Mouse (Mus musculus): ENCODE measurements around the gene Shkbp1. TPM values are rescaled to one million over a fixed set of nuclear protein-coding genes. Genes with fewer than 3 reads are reported as not detected.
A peak's percentile ranks its signal among the peaks of the same experiment; 100 is the strongest.

Gene Shkbp1
- polyA plus RNA-seq, 1 experiment = 41.6 TPM

- DNase-seq = no peak
- TF ChIP-seq POLR2A (IDR thresholded peaks at IDR 0.05; ENCODE audit: borderline replicate concordance, insufficient read depth, low read length) (no peak), CTCF (IDR thresholded peaks at IDR 0.05; ENCODE audit: borderline replicate concordance, insufficient read depth, low read depth, low read length) (no peak)
- Histone ChIP-seq H3K27me3 (ENCODE audit: control insufficient read depth, insufficient read depth, low read length) (peaks cover 6% of the 10 kb centered on the region; the same call in 1 of the 2 replicates), H3K4me1 (ENCODE audit: control insufficient read depth, insufficient read depth, low read length) (peaks cover 3% of the 10 kb centered on the region; the same call in 1 of the 2 replicates), H3K4me3 (replicated peaks; ENCODE audit: insufficient read depth, low read depth, low read length) (peak within 1 kb of the TSS; percentile 30), H3K27ac (ENCODE audit: insufficient read depth, low read length) (no peak within 1 kb of the TSS)
- 10% methylated on average over 36 of the region's 36 CpGs for WGBS
These were observed 18.5 kb downstream of the Shkbp1 start, which contains the start of gene Ltbp4 for GRCm38 (mm10) chr7:27337175-27337853. Ltbp4 (minus strand) TSS chr7:27337692.

- Histone ChIP-seq H3K27ac (ENCODE audit: insufficient read depth, low read length) (no peak overlapping the region), H3K4me3 (replicated peaks; ENCODE audit: insufficient read depth, low read depth, low read length) (peak overlapping the region; percentile 32), H3K27me3 (ENCODE audit: control insufficient read depth, insufficient read depth, low read length) (peaks cover 8% of the 10 kb centered on the region; the same call in 1 of the 2 replicates), H3K4me1 (ENCODE audit: control insufficient read depth, insufficient read depth, low read length) (peaks cover 3% of the 10 kb centered on the region; the same call in 1 of the 2 replicates)
- peak; percentile 84 to 93 for DNase-seq
- 2% methylated on average over 47 of the region's 47 CpGs for WGBS
- no peak for TF ChIP-seq POLR2A (IDR thresholded peaks at IDR 0.05; ENCODE audit: borderline replicate concordance, insufficient read depth, low read length)
- TF ChIP-seq CTCF (IDR thresholded peaks at IDR 0.05; ENCODE audit: borderline replicate concordance, insufficient read depth, low read depth, low read length) = peak; percentile 99
These were observed 19.6 kb downstream of the Shkbp1 start for GRCm38 (mm10) chr7:27335928-27336823.

GRCm38 (mm10) chr7:27335011-27335720 is 20.7 kb downstream of the Shkbp1 start:
- Histone ChIP-seq H3K4me1 (ENCODE audit: control insufficient read depth, insufficient read depth, low read length) (peaks cover 6% of the 10 kb centered on the region; the same call in 1 of the 2 replicates), H3K4me3 (replicated peaks; ENCODE audit: insufficient read depth, low read depth, low read length) (no peak overlapping the region), H3K27me3 (ENCODE audit: control insufficient read depth, insufficient read depth, low read length) (peaks cover 8% of the 10 kb centered on the region; the same call in 1 of the 2 replicates), H3K27ac (ENCODE audit: insufficient read depth, low read length) (no peak overlapping the region)
- 62% methylated on average over 15 of the region's 15 CpGs for WGBS
- no peak for DNase-seq
- TF ChIP-seq CTCF (IDR thresholded peaks at IDR 0.05; ENCODE audit: borderline replicate concordance, insufficient read depth, low read depth, low read length) (no peak), POLR2A (IDR thresholded peaks at IDR 0.05; ENCODE audit: borderline replicate concordance, insufficient read depth, low read length) (no peak)

GRCm38 (mm10) chr7:27334405-27334911 is 21.4 kb downstream of the Shkbp1 start:
- TF ChIP-seq CTCF (IDR thresholded peaks at IDR 0.05; ENCODE audit: borderline replicate concordance, insufficient read depth, low read depth, low read length) (no peak), POLR2A (IDR thresholded peaks at IDR 0.05; ENCODE audit: borderline replicate concordance, insufficient read depth, low read length) (no peak)
- DNase-seq = no peak
- peaks cover 8% of the 10 kb centered on the region; the same call in 1 of the 2 replicates for H3K27me3 ChIP-seq (ENCODE audit: control insufficient read depth, insufficient read depth, low read length)
- H3K27ac ChIP-seq (ENCODE audit: insufficient read depth, low read length) = no peak overlapping the region
- WGBS = 6% methylated on average over 32 of the region's 32 CpGs
- peaks cover 10% of the 10 kb centered on the region for H3K4me1 ChIP-seq (ENCODE audit: control insufficient read depth, insufficient read depth, low read length)
- no peak overlapping the region for H3K4me3 ChIP-seq (replicated peaks; ENCODE audit: insufficient read depth, low read depth, low read length)

GRCm38 (mm10) chr7:27333316-27333941 is 22.4 kb downstream of the Shkbp1 start:
- no peak for DNase-seq
- Histone ChIP-seq H3K27ac (ENCODE audit: insufficient read depth, low read length) (no peak overlapping the region), H3K4me3 (replicated peaks; ENCODE audit: insufficient read depth, low read depth, low read length) (no peak overlapping the region), H3K27me3 (ENCODE audit: control insufficient read depth, insufficient read depth, low read length) (peaks cover 8% of the 10 kb centered on the region; the same call in 1 of the 2 replicates), H3K4me1 (ENCODE audit: control insufficient read depth, insufficient read depth, low read length) (peaks cover 10% of the 10 kb centered on the region)
- under 1% methylated on average over 50 of the region's 77 CpGs for WGBS
- TF ChIP-seq POLR2A (IDR thresholded peaks at IDR 0.05; ENCODE audit: borderline replicate concordance, insufficient read depth, low read length) = no peak
- no peak for TF ChIP-seq CTCF (IDR thresholded peaks at IDR 0.05; ENCODE audit: borderline replicate concordance, insufficient read depth, low read depth, low read length)

- Histone ChIP-seq H3K4me1 (ENCODE audit: control insufficient read depth, insufficient read depth, low read length) (peaks cover 10% of the 10 kb centered on the region), H3K27me3 (ENCODE audit: control insufficient read depth, insufficient read depth, low read length) (peaks cover 8% of the 10 kb centered on the region; the same call in 1 of the 2 replicates), H3K27ac (ENCODE audit: insufficient read depth, low read length) (no peak overlapping the region), H3K4me3 (replicated peaks; ENCODE audit: insufficient read depth, low read depth, low read length) (peak overlapping the region; percentile 12)
- WGBS = 2% methylated on average over 39 of the region's 39 CpGs
- TF ChIP-seq CTCF (IDR thresholded peaks at IDR 0.05; ENCODE audit: borderline replicate concordance, insufficient read depth, low read depth, low read length) = peak; percentile 65
- TF ChIP-seq POLR2A (IDR thresholded peaks at IDR 0.05; ENCODE audit: borderline replicate concordance, insufficient read depth, low read length) = no peak
- DNase-seq = peak; percentile 62 to 76
These were observed 23.2 kb downstream of the Shkbp1 start for GRCm38 (mm10) chr7:27332353-27333199.

Measured in cerebellum, adult 2 months (tissue).